Mouse (Mus musculus) heart, adult 8-10 months (tissue): ENCODE data around the gene Ptpre. TPM values are rescaled to one million over a fixed set of nuclear protein-coding genes. Genes with fewer than 3 reads are reported as not detected.

Source experiments
- DNase-seq: peaks from one replicate; pipeline ENCODE4 v3.0.0; 2022; ENCODE audit warnings: low spot score
- microRNA-seq: library from miRNA; unstranded; fragments of <30 nt; microRNA quantifications from one replicate; pipeline ENCODE4 v1.2.0, GENCODE M21; 2022
- total RNA-seq, 4 experiments: library from RNA; stranded (reverse); gene quantifications; 2 replicates each; pipeline ENCODE4 v1.2.4; 2022

Ptpre gene
- total RNA-seq, 4 experiments from 2014 or later, result 1.9 to 3.8 (median 2.5) TPM

- DNase-seq, result no peak
Observed at GRCm38 (mm10) chr7:135722011-135722838, 184.9 kb downstream of the Ptpre start.

- DNase-seq, result no peak
Observed at GRCm38 (mm10) chr7:135723672-135724341, 186.5 kb downstream of the Ptpre start.

GRCm38 (mm10) chr7:135726707-135727106, 189.4 kb downstream of the Ptpre start:
- DNase-seq, result no peak

GRCm38 (mm10) chr7:135728038-135728437, 190.8 kb downstream of the Ptpre start:
- DNase-seq, result no peak

DNA sequence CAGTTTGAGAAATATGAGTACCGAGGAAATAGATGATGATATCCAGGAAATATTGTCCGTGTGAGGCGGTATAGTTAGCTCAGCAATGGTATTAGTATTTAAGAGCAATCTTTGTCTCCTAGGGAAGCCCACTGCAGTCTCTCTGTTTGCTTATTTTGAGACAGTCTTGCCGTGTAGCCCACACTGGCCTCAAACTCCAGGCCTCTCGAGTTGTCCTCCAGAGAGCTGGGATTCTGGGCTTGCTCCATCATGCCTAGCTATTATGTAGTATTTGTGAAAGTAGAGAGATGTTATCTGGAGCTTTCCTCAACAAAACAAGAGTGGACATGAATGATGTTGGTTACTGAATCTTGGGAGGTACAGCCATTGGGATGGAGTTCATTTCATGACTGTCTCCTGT, 197.1 kb downstream of the Ptpre start:
- DNase-seq, result no peak

DNA sequence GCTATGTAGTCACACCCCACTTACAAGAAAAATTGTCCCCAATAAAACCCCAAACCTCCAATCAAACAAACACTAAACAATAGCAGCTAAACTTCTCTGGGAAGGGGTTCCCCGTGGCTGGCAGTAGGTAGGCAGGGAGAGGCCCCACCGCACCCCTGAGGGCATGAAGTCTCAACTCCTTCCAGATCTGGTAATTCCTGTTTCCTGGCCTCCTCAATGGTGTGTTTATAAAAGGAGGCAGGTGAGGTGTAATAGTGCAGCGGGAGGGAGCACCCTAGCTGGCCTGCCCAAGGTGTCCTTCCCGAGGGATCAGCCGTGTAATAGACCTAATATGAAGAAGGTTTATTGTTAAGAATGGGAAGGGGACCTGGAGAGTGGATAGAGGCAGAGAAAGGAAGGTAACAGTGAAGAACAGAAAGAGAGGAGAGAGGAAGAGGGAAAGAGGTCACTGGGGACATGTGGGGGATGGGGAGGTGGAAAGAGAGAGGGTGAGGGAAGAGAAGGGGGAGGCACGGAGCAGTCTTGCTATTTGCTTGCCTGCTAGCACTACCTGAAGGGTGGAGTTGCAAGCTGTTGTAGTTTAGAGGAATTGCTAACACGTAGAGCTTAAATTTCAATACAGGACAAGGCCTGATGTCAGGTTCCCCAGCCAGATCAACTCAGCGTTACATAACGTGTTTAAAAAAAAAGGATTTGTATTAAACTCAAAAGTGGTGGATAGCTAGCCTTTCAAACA, 197.8 kb downstream of the Ptpre start:
- DNase-seq, result no peak

Small RNA genes lying within 50 kb of the gene (microRNA-seq; reads per million reads assigned to microRNA genes)
- gene Mir1962, result not detected

Other genes starting within 250 kb of the Ptpre start
- gene Foxi2, start 127.2 kb upstream of the Ptpre start, total RNA-seq, result not detected
- under 1 TPM in 1 of 4 experiments, not detected in 3; 0.11 TPM for gene Clrn3, start 8.8 kb upstream of the Ptpre start, total RNA-seq
- 1 to 10 TPM in 1 of 4 experiments, under 1 TPM in 3; 0.41 to 2.4 (median 0.83) TPM for gene Mki67, start 178.9 kb downstream of the Ptpre start, total RNA-seq